Mouse (Mus musculus) adrenal gland, adult (tissue): ENCODE data around the gene Smim14.
"Not testable (repeated sequence)": the region's sequence is repeated elsewhere in the genome, so short reads cannot be mapped to it uniquely, and the experiment has no call there.

Source experiments
- DNase-seq, 2 experiments: peaks; one replicate each; pipeline ENCODE4 v3.0.0; 2022 to 2023; ENCODE audit warnings: low spot score in 1 of 2; ENCODE audit not compliant: inconsistent age in 2 of 2

The Smim14 gene

GRCm38 (mm10) chr5:65524831-65525230 lies 12.2 kb downstream of the Smim14 start:
- no peak for DNase-seq

- no peak for DNase-seq
Observed at GRCm38 (mm10) chr5:65521803-65522202, 15.2 kb downstream of the Smim14 start.

GRCm38 (mm10) chr5:65514635-65515278 lies 22.2 kb downstream of the Smim14 start:
- DNase-seq, result no peak

- DNase-seq, result peak in 1 of 2 experiments; percentile 25
Observed at GRCm38 (mm10) chr5:65513506-65513905, 23.5 kb downstream of the Smim14 start.

- peak; percentile 23 to 76 for DNase-seq
Observed at GRCm38 (mm10) chr5:65508395-65508794, 28.6 kb downstream of the Smim14 start.

- DNase-seq, result peak; percentile 28 to 65
Observed at GRCm38 (mm10) chr5:65505786-65506185, 31.2 kb downstream of the Smim14 start.

- DNase-seq, result no peak
Observed at GRCm38 (mm10) chr5:65501407-65501806, 35.6 kb downstream of the Smim14 start.

GRCm38 (mm10) chr5:65500231-65500630 lies 36.8 kb downstream of the Smim14 start:
- no peak for DNase-seq

- DNase-seq, result peak; percentile 99
Observed at GRCm38 (mm10) chr5:65492716-65493531, 44.1 kb downstream of the Smim14 start, which contains the start of gene Gm43552. TSS of gene Gm43552 (minus strand) at chr5:65492833.

- DNase-seq, result peak; percentile 84 to 93
Observed at GRCm38 (mm10) chr5:65491767-65492715, 44.9 kb downstream of the Smim14 start.

- DNase-seq, result peak in 1 of 2 experiments; percentile 56
Observed at GRCm38 (mm10) chr5:65489830-65490229, 47.2 kb downstream of the Smim14 start.

GRCm38 (mm10) chr5:65488725-65489124 lies 48.3 kb downstream of the Smim14 start:
- DNase-seq, result peak in 1 of 2 experiments; percentile 43

- peak in 1 of 2 experiments; percentile 73 for DNase-seq
Observed at GRCm38 (mm10) chr5:65487381-65487780, 49.6 kb downstream of the Smim14 start.

GRCm38 (mm10) chr5:65486514-65486913 lies 50.5 kb downstream of the Smim14 start:
- DNase-seq, result no peak

- DNase-seq, result peak in 1 of 2 experiments; percentile 59
Observed at GRCm38 (mm10) chr5:65482996-65483395, 54.0 kb downstream of the Smim14 start.

- DNase-seq, result no peak
Observed at GRCm38 (mm10) chr5:65480511-65480910, 56.5 kb downstream of the Smim14 start.

GRCm38 (mm10) chr5:65479681-65480445 lies 57.1 kb downstream of the Smim14 start:
- DNase-seq, result no peak

- no peak for DNase-seq
Observed at GRCm38 (mm10) chr5:65478224-65478623, 58.8 kb downstream of the Smim14 start.

GRCm38 (mm10) chr5:65476739-65477138 lies 60.2 kb downstream of the Smim14 start:
- DNase-seq, result not testable (repeated sequence)

GRCm38 (mm10) chr5:65475806-65476205 lies 61.2 kb downstream of the Smim14 start:
- DNase-seq, result no peak
